12 mouse cellular contexts compared by ENCODE assay signal in genomic region chr9:62418742-62419141, GRCm38 (mm10).
A peak's percentile ranks its signal among the peaks of the same experiment; 100 is the strongest.
DNase-seq lines count a peak whose midpoint lies in the region; ATAC-seq lines count a peak whose summit lies in the region.
"Had no signal": no experiment of that assay in that cellular context is flagged by ENCODE, and none has a peak within 500 bp of the region (broad histone marks: within the 10 kb centered on the region; RNA-seq: fewer than 3 reads in every experiment).

No protein-coding gene starts in this region.

- no peak for ATAC-seq in cerebellum, adult (ENCODE audit: insufficient number of reproducible peaks, low FRiP score, low TSS enrichment)
- ATAC-seq: Patski had no signal

- peak; percentile 29 for DNase-seq in cerebellum, adult 11 months
- peak; percentile 12 for DNase-seq in kidney, postnatal 10 days
- no peak for DNase-seq in kidney, postnatal 36 days
- DNase-seq in A20 (ENCODE audit: low read depth, low spot score): peak; percentile 13
- DNase-seq in cerebellum, adult 9-10 months: peak; percentile 46
- DNase-seq in thymus, postnatal 36 days: no peak
- DNase-seq in layer of hippocampus, adult 8-10 months (ENCODE audit: low spot score in 2 of 2): no peak
- DNase-seq: adrenal gland, postnatal 14 days; kidney, adult 8-10 months; spleen, adult 18-20 months had no signal

Comparison
In these comparisons a context has a peak if more than half of its experiments do, and no peak if none do; other contexts are left out.
1. DNase-seq: peak in cerebellum, adult 11 months (single experiment), kidney, postnatal 10 days (single experiment), A20 (single experiment) and cerebellum, adult 9-10 months (single experiment); none in kidney, postnatal 36 days (0 of 2), thymus, postnatal 36 days (0 of 2) and layer of hippocampus, adult 8-10 months (0 of 2).